Mouse (Mus musculus) MEL-GATA-1-ER (cell line): ENCODE results near the gene Cfap44.

Experiments
- DNase-seq: peaks from one replicate; pipeline ENCODE4 v3.0.0-alpha.2; 2012; ENCODE audit warnings: low read depth; ENCODE audit errors: extremely low read depth

The Cfap44 gene

GRCm38 (mm10) chr16:44494441-44495108 is 100.0 kb downstream of the Cfap44 start:
- DNase-seq, result no peak

GRCm38 (mm10) chr16:44496971-44497464 is 102.4 kb downstream of the Cfap44 start:
- no peak for DNase-seq

GRCm38 (mm10) chr16:44498447-44498846 is 103.9 kb downstream of the Cfap44 start:
- no peak for DNase-seq

GRCm38 (mm10) chr16:44501783-44502182 is 107.2 kb downstream of the Cfap44 start:
- no peak for DNase-seq

- DNase-seq, result no peak
Observed at GRCm38 (mm10) chr16:44502325-44502724, 107.7 kb downstream of the Cfap44 start.

- DNase-seq, result no peak
Observed at GRCm38 (mm10) chr16:44502895-44503575, 108.4 kb downstream of the Cfap44 start.

GRCm38 (mm10) chr16:44505243-44505642 is 110.6 kb downstream of the Cfap44 start:
- DNase-seq, result no peak

- no peak for DNase-seq
Observed at GRCm38 (mm10) chr16:44507027-44507929, 112.7 kb downstream of the Cfap44 start.

GRCm38 (mm10) chr16:44508025-44508424 is 113.4 kb downstream of the Cfap44 start:
- DNase-seq, result no peak

- no peak for DNase-seq
Observed at GRCm38 (mm10) chr16:44508772-44509171, 114.2 kb downstream of the Cfap44 start.

GRCm38 (mm10) chr16:44509458-44510344 is 115.1 kb downstream of the Cfap44 start:
- DNase-seq, result no peak

GRCm38 (mm10) chr16:44510521-44511213 is 116.1 kb downstream of the Cfap44 start:
- DNase-seq, result no peak

GRCm38 (mm10) chr16:44516498-44516897 is 121.9 kb downstream of the Cfap44 start:
- no peak for DNase-seq

GRCm38 (mm10) chr16:44523595-44523994 is 129.0 kb downstream of the Cfap44 start:
- DNase-seq, result no peak

- no peak for DNase-seq
Observed at GRCm38 (mm10) chr16:44526044-44526443, 131.4 kb downstream of the Cfap44 start.

- no peak for DNase-seq
Observed at GRCm38 (mm10) chr16:44526689-44527088, 132.1 kb downstream of the Cfap44 start.

- no peak for DNase-seq
Observed at GRCm38 (mm10) chr16:44527218-44527905, 132.8 kb downstream of the Cfap44 start.

GRCm38 (mm10) chr16:44528955-44529354 is 134.4 kb downstream of the Cfap44 start:
- no peak for DNase-seq

GRCm38 (mm10) chr16:44529691-44530090 is 135.1 kb downstream of the Cfap44 start:
- DNase-seq, result no peak

- no peak for DNase-seq
Observed at GRCm38 (mm10) chr16:44530191-44530590, 135.6 kb downstream of the Cfap44 start.
